Mouse (Mus musculus) spleen, postnatal 10 days (tissue): ENCODE data around the gene Icam2.
A peak's percentile ranks its signal among the peaks of the same experiment; 100 is the strongest.

Experiments
- DNase-seq, 2 experiments: peaks; one replicate each; pipeline ENCODE4 v3.0.0; 2021 to 2022; ENCODE audit warnings: low spot score in 2 of 2

The Icam2 gene

DNA sequence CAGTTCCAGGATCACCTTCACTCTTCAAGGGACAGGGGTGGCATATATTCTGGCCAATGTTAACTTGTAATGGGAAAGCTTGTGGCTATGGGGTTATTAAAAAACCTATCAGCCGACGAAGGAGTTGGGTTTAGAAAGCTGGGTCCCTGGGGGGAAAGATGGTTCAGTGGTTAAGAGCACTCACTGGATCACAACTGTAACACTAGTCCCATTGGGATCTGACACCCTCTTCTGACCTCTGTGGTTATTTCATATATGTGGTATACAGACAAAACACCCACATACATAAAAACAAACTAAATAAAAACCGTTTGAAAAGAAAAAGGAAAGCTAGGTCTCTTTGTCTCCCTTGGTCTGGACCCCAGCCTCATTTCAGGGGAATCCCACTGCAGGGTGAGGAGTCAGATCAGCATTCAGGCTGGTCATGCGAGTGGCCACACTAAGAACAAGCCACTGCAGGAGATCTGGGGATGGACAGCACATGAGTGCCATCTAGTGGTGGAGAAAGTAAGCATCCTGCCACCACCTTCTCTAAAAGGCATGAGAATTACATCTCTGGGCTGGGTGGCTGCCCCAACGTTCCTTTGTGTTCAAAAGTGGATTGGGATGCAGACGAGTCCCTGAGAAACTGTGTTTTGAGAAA is 3.8 kb upstream of the Icam2 start:
- DNase-seq = peak; percentile 55 to 77

DNA sequence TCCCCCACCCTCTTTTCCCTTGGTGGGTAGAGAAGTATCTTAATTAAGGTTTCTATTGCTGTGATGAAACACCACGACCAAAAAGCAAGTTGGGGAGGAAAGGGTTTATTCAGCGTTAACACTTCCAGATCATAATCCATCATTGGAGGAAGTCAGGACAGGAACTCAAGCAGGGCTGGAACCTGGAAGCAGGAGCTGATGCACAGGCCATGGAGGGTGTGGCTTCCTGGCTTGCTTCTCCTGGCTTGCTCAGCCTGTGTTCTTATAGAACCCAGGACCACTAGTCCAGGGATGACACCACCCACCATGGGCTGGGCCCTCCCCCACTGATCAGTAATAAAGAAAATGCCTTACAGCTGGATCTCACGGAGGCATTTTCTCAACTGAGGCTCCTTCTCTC is 2.9 kb upstream of the Icam2 start:
- no peak for DNase-seq

DNA sequence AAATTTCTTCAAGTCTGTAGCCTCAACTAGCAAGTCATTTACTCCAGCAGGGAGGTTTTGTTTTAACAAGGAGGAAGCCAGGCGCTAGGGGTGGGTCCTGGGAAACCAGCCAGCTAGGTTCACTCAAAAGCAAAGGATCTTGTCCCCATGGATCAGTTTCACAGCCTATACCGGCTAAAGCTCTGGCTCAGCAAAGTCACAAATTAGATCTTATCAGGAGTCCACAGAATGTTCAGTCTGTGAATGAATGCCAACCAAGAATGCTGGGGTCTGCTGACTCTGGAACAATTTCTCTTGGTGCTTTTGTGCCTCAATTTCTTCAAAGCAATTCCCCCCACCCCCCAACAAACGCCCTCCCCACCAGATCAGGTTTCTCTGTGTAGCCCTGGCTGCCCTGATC is 1.7 kb upstream of the Icam2 start:
- no peak for DNase-seq

DNA sequence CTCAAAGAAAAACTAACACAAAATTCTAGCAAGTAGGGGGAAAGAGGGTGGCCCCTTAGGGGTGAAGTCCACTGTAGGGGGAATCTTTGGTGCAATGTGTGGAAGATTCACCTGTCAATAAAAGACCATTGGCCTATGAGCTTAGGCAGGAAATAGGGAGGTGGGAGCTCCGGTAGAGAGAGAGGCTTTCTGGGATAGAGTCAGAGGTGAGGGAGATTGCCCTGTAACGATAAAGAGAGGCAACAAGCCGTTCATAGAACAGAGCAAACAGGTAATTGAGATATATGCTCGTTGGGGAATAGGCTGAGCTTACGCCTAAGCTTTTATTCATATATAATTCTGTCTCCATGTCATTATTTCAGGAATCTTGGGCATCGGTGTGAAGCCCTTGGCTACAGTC is 855 bp downstream of the Icam2 start:
- no peak for DNase-seq

DNA sequence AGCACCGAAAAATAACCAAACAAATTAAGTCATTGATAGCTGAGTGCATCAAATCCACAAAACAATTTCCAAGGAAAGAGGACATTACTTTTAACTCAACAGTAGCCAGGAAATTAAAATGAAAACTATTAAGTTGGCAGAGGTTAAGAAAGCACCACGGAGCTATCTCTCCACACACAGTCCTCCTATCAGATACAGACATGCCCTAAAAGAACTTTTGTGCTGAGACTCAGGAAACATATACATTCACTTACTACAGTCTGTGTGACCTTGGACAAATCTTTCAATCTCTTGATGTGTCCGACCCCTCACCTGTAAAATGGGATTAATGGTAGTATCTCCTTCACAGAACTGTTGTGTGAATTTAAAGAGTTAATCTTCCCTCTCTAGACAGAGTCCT is 1.5 kb downstream of the Icam2 start:
- no peak for DNase-seq

DNA sequence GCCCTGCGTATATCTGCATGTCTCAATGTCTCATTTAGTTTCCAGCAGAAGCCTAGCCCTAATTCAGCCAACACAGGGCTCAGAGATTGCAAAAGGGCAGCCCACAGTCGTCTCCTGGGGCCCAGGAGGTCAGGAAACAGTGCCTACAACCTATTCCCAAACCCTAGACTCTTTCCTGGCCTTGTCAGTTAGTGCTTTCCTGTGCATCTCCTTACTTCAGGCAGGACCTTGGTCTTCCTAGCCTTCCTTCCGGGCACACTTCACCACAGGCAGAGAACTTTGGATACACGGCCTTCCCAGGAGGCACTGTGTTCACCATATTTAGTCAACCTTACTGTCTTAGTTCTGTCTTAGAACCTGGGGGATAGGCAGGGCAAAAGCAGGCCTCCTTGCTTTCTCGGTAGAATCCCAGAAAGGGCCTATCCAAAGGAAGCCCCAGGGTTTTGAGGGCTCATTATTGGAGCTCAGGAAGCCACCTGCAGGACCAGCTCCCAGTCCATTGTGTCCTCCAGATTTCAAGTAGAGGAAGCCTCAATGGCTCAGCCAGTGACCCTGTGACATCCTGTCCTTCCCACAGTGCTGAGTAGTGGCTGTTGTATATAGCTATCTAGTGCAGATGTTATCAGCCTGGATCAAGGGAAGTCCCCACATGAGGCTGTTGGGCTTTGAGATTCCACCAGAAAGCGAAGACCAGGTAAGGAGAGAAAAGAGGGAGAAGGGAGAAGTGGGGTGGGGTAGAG is 4.7 kb downstream of the Icam2 start:
- DNase-seq = no peak

DNA sequence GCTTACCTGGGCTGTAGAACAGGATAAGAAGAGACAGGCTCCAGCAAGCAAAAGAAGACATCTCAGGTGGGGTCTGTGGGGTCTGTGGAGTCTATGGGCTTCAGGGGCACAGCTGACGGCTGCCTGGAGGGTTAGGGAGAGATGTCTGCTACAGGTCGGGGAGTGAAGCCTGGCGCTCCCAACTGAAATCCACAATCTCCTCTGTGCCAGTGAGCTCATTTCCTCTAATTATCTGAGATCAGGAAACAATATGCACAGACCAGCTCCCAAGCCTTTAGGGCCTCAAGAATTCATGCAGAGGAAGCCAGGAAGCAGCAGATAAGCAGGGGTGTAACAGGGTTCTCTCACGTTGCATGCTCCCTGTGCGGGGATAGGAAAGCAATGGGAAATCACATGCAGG is 5.5 kb downstream of the Icam2 start:
- no peak for DNase-seq

DNA sequence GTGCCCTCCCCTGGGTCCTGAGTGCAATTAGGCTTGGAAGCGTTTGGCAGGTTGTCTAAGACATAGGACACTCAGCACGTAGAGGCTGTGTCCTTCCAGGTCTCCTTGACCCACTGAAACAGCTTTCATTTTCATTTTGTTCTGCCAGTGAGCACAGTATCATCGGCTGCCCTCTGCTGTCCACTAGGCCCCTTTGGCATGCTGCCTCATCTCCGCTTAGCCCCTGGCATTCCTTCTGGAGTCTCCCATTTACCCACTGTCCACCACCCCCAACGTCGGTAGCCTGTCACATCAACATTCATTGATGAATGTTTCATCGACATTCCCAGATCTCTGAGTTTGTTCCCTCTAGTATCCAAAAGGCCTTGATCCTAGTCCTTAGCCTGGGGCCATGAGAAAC is 6.0 kb downstream of the Icam2 start:
- DNase-seq = no peak

DNA sequence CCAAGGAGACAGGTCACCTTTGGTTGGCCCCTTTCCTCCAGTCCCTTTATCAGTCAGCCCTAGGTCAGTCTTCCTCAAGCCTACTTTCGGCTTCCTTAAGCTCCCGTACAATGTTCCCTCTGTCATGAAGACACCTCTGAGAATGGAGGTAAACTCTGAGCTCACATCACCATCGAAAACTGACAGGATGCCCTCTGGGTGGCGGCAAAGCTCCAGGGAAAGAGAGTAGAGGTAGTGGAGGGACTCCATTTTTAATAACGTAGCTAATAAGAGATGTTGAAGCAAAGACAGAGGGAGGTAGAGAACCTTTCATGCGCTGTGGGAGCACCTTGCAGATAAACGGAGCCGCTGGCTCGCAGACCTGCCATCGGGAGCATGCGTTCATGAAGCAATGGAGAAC is 6.9 kb downstream of the Icam2 start:
- no peak for DNase-seq

DNA sequence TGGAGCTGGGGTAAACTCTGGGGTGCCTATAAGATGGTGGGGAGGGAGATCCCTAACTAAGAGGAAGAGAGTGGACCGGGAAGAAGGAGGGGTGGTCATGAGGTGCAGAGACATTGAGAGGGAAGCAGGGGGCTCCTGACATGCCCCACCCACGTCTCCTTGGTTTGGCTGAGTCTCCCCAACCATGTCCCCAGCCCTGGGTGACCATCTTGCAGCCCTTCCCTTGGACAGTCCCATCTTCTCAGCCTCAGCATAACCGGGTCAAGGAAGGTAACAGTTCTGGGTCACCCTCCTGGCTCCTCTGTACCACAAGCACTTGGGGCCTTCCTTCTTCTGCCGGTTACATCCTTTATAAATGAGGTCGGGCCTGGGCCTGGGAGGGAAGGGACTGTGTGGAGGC is 12.9 kb downstream of the Icam2 start:
- DNase-seq = no peak

DNA sequence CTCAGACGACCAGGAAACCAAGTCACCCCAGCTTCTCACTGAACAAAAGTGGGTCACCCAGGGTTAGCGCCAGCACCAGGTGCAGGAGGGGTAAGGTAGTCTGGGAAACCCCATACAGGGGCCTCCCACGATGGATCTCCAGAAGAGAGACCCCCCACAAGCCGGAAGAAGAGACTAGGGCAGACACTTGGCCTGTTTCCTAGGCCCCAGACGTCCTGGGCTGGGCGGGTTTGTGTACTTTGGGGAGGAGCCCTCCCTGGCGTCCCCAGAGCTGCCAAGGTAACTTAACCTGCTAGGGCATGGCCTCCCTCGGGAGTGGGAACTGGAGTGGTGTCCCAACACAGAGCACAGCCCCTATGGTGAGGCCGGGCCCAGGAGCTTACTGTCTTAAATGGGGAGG is 13.3 kb downstream of the Icam2 start:
- DNase-seq = no peak

DNA sequence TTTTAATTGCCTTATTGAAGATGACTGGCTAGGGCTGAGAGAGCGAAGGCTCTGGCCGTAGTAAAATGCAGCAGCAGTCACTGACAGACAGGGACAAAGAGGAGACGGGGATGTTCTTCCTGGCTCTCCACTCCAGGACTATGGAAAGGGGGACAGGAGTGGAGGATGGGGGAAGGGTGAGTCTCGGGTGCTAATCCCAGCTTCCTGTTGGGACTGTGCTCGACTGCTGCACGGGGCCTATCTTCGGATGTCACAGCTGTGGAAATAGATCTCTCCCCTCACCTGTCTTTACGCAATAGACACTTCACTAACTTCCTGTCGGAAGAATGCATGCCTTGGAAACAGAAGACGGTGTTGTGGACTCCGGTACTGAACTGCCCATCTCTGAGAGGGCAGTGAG is 13.9 kb downstream of the Icam2 start:
- DNase-seq = no peak

DNA sequence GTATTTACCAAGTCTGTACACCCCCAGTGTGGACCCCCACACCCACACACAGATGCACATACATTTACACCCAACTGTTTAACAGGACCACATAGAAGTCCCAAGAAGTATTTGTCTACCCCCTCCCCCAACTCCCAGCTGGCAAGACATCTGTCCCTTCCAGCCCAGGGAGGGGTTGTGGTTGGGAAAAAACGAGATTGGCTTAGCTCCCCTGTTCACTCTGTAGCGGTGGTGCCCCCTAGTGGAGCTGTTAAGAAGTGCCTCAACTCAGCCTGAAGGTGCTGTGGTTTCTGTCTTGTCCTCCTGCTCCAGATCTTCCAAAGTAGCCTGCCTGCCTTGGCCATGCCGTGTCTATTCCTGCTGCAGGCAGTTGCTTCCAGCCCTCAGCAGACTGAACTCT is 21.6 kb downstream of the Icam2 start:
- DNase-seq = peak; percentile 67 to 88

DNA sequence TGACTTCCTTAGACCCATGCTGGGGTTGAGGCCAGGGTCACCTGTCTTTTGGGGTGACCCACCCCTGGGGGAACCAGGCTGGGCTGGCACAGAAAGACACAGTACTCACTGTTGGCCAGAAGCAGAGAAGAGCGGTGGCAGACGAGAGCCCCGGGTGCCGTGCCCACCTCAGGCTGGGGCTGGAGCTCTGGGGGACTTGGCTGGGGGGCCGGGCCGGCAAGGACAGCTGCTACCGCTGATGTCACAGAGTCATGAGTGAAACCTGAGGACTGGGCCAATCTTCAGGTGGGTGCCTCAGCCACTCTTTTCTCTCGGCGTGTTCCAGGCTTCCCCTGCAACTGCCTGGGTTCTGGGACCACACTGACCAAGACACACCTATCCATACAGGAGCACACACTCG is 22.5 kb downstream of the Icam2 start, which contains the start of gene Prr29:
Gene Prr29 (plus strand): TSS at position 107 of the 400 bp plus-strand sequence.
- DNase-seq = no peak

DNA sequence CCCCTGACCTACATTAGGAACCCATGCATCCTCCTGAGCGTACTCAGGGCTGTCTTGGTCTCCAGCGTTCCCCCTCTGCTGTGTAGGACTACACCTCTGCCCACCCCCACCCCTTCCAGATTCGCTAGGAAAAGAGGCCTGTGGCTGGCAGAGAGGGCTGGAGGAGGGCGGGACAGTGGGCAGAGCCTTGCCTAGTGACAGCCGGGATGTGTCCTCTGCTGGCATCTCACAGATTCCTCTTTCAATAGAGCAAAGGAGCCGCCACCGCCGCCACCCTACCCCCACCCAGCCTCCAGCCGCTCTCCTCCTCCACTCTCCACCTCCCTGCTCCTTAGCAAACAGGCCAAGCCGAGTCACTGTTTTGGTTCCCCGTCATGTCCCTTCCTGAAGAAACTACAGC is 23.2 kb downstream of the Icam2 start:
- DNase-seq = no peak

DNA sequence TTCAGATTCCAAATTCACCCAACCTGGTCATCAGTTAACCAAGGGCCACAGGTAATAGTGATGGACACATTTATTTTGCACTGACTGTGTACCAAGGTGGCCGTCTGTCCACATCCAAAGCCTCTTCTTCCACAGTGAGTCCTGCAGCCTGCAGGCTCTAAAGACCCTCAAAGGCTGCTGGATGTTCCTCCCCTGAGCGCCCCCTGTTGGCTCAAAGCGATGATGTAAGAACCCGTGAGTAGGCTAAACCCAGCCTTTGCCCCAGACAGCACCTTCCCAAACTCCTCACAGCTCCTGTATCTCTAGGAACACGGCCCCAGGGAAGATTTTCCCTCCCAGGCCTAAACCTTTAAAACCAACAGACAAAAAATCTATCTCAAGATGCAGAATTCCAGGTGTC is 28.5 kb downstream of the Icam2 start:
- DNase-seq = peak in 1 of 2 experiments; percentile 63

DNA sequence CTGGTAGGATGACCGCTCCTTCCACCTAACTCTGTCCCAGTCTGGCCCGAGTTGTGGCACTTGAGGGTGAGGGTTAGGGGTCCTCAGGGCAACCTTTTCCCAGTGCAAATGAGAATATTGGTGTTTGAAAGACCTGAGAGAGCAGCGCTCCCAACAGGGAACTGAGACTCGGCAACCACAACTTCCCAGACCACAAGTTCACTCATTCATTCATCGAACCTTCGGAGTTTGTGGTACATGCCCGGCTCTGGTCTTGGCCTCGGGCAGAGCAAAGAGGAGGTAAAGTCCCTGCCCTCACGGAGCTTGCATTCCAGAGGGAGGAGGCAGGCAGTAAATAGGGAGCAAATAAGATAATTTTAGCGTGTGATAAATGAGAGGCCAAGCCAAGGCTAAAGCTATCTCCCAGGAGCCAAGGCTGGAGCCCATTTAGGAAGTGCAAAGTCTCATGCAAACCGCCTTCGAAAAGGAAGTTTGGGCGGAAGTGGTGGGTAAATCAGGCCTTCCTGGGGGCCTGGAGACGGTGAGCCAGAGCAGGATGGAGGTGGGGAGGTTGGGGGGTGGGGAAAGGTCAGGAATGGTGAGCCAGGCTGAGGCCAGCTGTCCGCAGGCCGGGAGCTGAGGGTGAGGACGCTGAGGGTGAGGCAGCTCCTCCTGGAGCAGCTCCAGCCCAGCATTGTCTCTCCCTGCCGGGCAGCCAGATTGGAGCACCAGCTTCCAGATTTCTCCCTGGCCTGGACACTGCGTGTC is 32.3 kb downstream of the Icam2 start:
- DNase-seq = no peak

DNA sequence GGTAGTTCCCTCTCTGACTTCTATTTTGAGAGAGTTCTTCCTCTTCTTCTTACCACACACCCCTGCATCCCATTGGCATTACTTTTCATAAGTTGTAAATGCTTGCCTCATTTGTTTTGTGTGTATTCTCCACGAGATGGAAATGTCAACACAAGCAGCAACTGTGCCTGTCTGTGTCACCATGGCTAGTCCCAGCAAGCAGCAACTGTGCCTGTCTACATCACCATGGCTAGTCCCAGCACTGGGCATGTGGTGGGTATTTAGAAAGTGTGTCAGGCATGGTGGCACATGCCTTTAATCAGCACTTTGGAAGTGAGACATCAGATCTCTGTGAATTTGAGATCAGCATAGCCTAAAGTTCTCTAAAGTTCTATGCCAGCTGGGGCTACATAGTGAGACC is 33.7 kb downstream of the Icam2 start:
- no peak for DNase-seq

DNA sequence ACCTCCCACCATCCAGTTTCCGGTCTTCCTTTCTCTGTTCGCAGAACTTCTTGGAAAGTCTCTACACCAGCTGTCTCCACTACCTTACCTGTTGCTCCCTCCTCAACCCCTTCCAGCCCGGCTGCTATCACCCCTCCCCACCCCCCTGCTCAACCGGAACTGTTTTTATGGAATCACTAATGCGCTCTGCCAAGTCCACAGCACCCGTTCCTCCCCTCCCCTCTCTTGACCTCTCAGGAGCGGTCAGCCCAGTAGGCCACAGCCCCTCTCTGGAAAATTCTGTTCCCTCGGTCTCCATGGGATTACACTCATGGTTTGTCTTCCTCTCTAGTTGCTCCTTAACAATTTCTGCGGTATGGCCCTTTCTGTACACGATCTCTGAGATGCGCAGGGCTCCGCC is 34.7 kb downstream of the Icam2 start, which contains the start of gene Scn4a:
Gene Scn4a (minus strand): TSS at position 101 of the 400 bp plus-strand sequence.
- DNase-seq = no peak

DNA sequence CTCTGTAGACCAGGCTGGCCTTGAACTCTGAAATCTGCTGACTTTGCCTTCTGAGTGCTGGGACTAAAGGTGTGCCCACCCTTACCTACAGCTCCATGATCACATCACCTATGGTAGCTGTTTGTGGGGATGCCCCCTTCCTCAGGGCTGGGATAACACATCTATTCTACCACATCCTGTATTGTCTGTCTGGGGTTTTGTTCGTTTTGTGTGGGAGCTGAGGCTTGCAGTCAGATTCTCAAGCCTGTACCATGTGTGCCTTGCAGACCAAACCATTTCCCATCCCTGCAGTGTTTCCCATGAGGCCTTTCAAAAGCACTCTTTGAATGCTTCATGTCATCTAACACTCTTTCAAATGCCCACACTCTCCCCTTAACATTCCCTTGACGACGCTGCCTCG is 35.9 kb downstream of the Icam2 start:
- DNase-seq = no peak

DNA sequence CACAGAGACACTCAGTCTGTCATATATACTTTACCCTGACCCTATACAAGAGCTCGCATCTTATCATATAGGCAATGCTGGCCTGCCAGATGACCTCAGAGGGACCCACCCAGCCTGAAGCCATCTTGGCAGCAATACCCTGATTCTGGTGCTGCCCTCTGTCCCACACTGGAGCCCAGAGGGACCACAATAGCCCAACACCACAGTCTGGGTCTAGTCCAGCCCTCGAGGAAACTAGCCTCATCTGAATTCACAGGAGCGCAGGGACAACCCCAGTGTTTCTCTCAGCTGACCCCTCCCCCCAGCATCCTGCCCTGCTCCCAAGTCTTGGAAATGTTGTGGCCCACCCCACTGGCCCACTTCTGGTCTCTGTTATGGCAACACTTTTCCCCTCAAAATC is 36.6 kb downstream of the Icam2 start:
- no peak for DNase-seq

DNA sequence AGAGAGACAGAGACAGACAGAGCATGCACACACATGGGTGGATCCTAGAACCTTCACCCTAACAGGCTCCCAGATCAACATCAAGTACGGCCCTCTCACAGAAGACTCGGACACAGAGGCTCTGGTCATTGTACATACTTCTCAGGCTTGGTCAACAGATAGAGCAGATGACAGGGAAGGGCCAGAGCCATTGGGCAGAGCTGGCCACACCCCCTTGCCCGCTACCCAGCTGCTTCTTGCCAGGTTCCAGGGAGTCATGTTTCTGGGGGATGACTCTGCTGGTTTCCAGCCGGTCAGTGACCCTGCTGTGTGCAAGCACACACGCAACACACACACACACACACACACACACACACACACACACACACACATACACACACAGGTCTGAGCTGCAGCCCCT is 37.0 kb downstream of the Icam2 start:
- no peak for DNase-seq

DNA sequence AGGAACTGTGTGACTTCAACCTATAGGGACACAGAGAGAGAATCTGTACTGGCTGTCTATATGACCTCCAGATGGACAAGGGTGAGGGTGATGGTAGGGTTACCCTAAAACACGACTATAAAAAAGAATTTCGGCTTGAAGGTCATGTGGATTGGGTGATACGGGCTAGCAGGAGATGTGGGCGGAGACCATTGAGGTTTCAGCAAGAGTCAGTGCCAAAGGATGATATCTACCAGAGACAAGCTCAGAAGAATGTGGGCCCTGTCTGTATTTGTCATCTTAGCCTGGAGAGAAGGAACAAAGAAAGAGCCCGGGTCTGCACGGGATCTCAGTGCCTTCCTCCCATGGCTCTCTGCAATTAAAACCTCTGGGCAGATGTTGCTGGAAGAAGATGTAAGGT is 38.1 kb downstream of the Icam2 start:
- DNase-seq = no peak
